Mouse (Mus musculus) limb, embryonic 14.5 days (tissue): ENCODE data around the gene Ier5. TPM values are rescaled to one million over a fixed set of nuclear protein-coding genes. Genes with fewer than 3 reads are reported as not detected.

Experiments used
- ATAC-seq: fragments of 200-750 bp; cut with Nextera tagmentation; 2 replicates; pipeline ENCODE4 v1.8.0; 2017; ENCODE audit warnings: low read depth, moderate number of reproducible peaks, moderate TSS enrichment; ENCODE audit not compliant: low FRiP score
- DNase-seq: peaks from one replicate; pipeline ENCODE4 v3.0.0-alpha.2; 2015; ENCODE audit warnings: low spot score
- H3K27ac ChIP-seq: fragments of 300-500 bp; sonication (generic); replicated peaks from 2 replicates; pipeline ENCODE4 v1.5.1; 2014; ENCODE audit warnings: low read depth, mild to moderate bottlenecking, low read length, moderate library complexity, mixed read lengths
- H3K27me3 ChIP-seq: fragments of 300-500 bp; sonication (generic); 2 replicates; pipeline ENCODE4 v1.6.1; 2014; ENCODE audit warnings: low read length, mixed read lengths; ENCODE audit not compliant: control insufficient read depth, insufficient read depth
- H3K36me3 ChIP-seq: fragments of 300-500 bp; sonication (generic); 2 replicates; pipeline ENCODE4 v1.6.1; 2014; ENCODE audit warnings: mild to moderate bottlenecking, low read length, moderate library complexity, mixed read lengths; ENCODE audit not compliant: control insufficient read depth, insufficient read depth
- H3K4me1 ChIP-seq: fragments of 300-500 bp; sonication (generic); 2 replicates; pipeline ENCODE4 v1.6.1; 2014; ENCODE audit warnings: antibody characterized with exemption, low read length, mixed read lengths; ENCODE audit not compliant: control insufficient read depth, insufficient read depth
- H3K4me2 ChIP-seq: fragments of 300-500 bp; sonication (generic); replicated peaks from 2 replicates; pipeline ENCODE4 v1.6.1; 2014; ENCODE audit warnings: low read depth, mild to moderate bottlenecking, low read length, moderate library complexity; ENCODE audit not compliant: severe bottlenecking
- H3K4me3 ChIP-seq: fragments of 300-500 bp; sonication (generic); replicated peaks from 2 replicates; pipeline ENCODE4 v1.5.1; 2014; ENCODE audit warnings: low read length
- H3K9ac ChIP-seq: fragments of 300-500 bp; sonication (generic); 2 replicates; pipeline ENCODE4 v1.6.1; 2014; ENCODE audit warnings: mild to moderate bottlenecking, low read depth, low read length, moderate library complexity; ENCODE audit not compliant: severe bottlenecking
- H3K9me3 ChIP-seq: fragments of 300-500 bp; sonication (generic); 2 replicates; pipeline ENCODE4 v1.6.1; 2016; ENCODE audit warnings: low read length; ENCODE audit not compliant: control insufficient read depth
- POLR2A ChIP-seq: fragments of 200-500 bp; IDR thresholded peaks from 2 replicates; pipeline ENCODE4 v1.8.0; 2012; ENCODE audit warnings: inconsistent platforms, mild to moderate bottlenecking, moderate library complexity, borderline replicate concordance; ENCODE audit not compliant: insufficient read depth, insufficient read length; ENCODE audit errors: extremely low read depth
- WGBS: fragments of 180-500 bp; shearing (Covaris S2); extraction: QIAGEN DNeasy Blood & Tissue Kit; methylation state at CpG from one replicate; pipeline ENCODE4 v1.1.7; 2014; 5-methylcytosine and 5-hydroxymethylcytosine counted together
- polyA plus RNA-seq, 2 experiments: library from polyadenylated mRNA; depleted of rRNA in 1 of 2; stranded (reverse) in 1 of 2; unstranded in 1 of 2; fragments of >200 nt; fragmentation: Nextera tagmentation in 1 of 2; extraction: Ambion mirVana in 1 of 2; gene quantifications; 2 replicates each; pipeline versions ENCODE4 v1.2.1 to v1.2.3; 2012 to 2014

Gene Ier5
- polyA plus RNA-seq, 2 experiments, result 13.6 to 25.1 TPM

- ATAC-seq (no peak), DNase-seq (no peak)
- Histone ChIP-seq H3K4me2 (no peak overlapping the region), H3K9me3 (no peaks in the 10 kb centered on the region), H3K4me3 (no peak overlapping the region), H3K27me3 (no peaks in the 10 kb centered on the region), H3K27ac (no peak overlapping the region), H3K4me1 (no peaks in the 10 kb centered on the region; the same call in 1 of the 2 replicates), H3K9ac (no peak overlapping the region), H3K36me3 (no peaks in the 10 kb centered on the region)
- 78% methylated on average over 21 of the region's 21 CpGs for WGBS
- no peak for TF ChIP-seq POLR2A
Observed at GRCm38 (mm10) chr1:155121977-155122939, 22.8 kb upstream of the Ier5 start.

- no peaks in the 10 kb centered on the region for H3K4me1 ChIP-seq
- TF ChIP-seq POLR2A, result no peak
- H3K4me2 ChIP-seq, result no peak overlapping the region
- H3K9ac ChIP-seq, result no peak overlapping the region
- H3K9me3 ChIP-seq, result no peaks in the 10 kb centered on the region
- no peaks in the 10 kb centered on the region for H3K27me3 ChIP-seq
- no peak for ATAC-seq
- H3K27ac ChIP-seq, result no peak overlapping the region
- no peak for DNase-seq
- H3K36me3 ChIP-seq, result no peaks in the 10 kb centered on the region
- WGBS, result 43% methylated on average over 1 of the region's 1 CpGs
- H3K4me3 ChIP-seq, result no peak overlapping the region
Observed at GRCm38 (mm10) chr1:155119719-155120118, 20.3 kb upstream of the Ier5 start.

DNA sequence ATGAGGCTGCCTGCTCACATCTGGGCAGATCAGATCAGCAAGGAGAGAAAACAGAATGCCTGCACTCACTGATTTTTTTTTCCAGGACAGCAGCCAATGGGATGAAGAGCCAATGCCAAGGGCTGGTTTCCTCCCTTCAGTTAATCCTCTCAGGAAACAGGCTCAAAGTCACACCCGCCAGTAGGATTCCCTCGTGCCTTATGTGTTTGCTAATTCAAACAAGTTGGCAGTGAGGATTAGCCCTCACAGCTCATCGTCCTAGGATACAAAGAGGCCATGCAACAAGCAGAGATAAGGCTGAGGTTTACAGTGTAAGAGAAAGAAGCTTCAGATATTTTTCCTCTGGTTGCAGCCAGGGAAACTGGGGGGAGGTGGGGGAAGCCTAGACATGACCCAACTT, 14.5 kb upstream of the Ier5 start:
- H3K27ac ChIP-seq, result no peak overlapping the region

GRCm38 (mm10) chr1:155112875-155113274, 13.4 kb upstream of the Ier5 start:
- DNase-seq, result no peak
- H3K27ac ChIP-seq, result no peak overlapping the region
- H3K36me3 ChIP-seq, result no peaks in the 10 kb centered on the region
- TF ChIP-seq POLR2A, result no peak
- no peaks in the 10 kb centered on the region for H3K27me3 ChIP-seq
- 79% methylated on average over 1 of the region's 1 CpGs for WGBS
- no peak for ATAC-seq
- no peaks in the 10 kb centered on the region for H3K9me3 ChIP-seq
- peaks cover 11% of the 10 kb centered on the region for H3K4me1 ChIP-seq
- H3K4me2 ChIP-seq, result no peak overlapping the region
- H3K9ac ChIP-seq, result no peak overlapping the region
- H3K4me3 ChIP-seq, result no peak overlapping the region

More for the DNA sequence above, 14.5 kb upstream of the Ier5 start:
- TF ChIP-seq POLR2A, result no peak
- Histone ChIP-seq H3K27me3 (no peaks in the 10 kb centered on the region), H3K9ac (no peak overlapping the region), H3K4me2 (no peak overlapping the region), H3K4me1 (peaks cover 11% of the 10 kb centered on the region), H3K9me3 (no peaks in the 10 kb centered on the region), H3K36me3 (no peaks in the 10 kb centered on the region), H3K4me3 (no peak overlapping the region)
- DNase-seq (no peak), ATAC-seq (no peak)
- 25% methylated on average over 3 of the region's 3 CpGs for WGBS

DNA sequence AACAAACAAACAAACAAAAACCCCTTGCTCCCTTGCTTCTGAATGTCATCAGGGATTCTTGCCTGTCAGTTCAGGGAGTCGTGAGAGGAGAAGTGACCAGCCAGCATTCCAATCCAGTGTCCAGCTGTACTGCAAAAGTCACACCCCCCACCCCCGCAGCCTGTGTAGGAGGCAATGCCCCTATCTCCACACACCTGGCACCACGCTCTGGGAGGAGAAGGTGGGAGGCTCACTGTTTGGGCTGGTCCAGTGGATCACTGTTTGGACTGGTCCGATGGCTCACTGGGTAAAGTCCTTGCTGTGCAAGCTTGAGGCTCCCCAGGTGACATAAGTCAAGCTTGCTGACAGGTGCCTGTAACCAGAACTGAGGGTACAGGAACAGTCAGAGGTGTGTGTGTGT, 12.7 kb upstream of the Ier5 start:
- ATAC-seq, result no peak

More for the DNA sequence above, 12.7 kb upstream of the Ier5 start:
- H3K27me3 ChIP-seq, result no peaks in the 10 kb centered on the region
- no peak overlapping the region for H3K4me2 ChIP-seq
- DNase-seq, result no peak
- H3K4me3 ChIP-seq, result no peak overlapping the region
- TF ChIP-seq POLR2A, result no peak
- H3K9ac ChIP-seq, result no peak overlapping the region
- WGBS, result 40% methylated on average over 4 of the region's 4 CpGs
- H3K27ac ChIP-seq, result no peak overlapping the region
- H3K9me3 ChIP-seq, result no peaks in the 10 kb centered on the region
- no peaks in the 10 kb centered on the region for H3K36me3 ChIP-seq
- peaks cover 11% of the 10 kb centered on the region for H3K4me1 ChIP-seq
